Mouse (Mus musculus): Measurements from ENCODE around the gene Rab1b. TPM values are rescaled to one million over a fixed set of nuclear protein-coding genes. Genes with fewer than 3 reads are reported as not detected.

Rab1b gene
- polyA plus RNA-seq, 1 experiment = 203 TPM

DNA sequence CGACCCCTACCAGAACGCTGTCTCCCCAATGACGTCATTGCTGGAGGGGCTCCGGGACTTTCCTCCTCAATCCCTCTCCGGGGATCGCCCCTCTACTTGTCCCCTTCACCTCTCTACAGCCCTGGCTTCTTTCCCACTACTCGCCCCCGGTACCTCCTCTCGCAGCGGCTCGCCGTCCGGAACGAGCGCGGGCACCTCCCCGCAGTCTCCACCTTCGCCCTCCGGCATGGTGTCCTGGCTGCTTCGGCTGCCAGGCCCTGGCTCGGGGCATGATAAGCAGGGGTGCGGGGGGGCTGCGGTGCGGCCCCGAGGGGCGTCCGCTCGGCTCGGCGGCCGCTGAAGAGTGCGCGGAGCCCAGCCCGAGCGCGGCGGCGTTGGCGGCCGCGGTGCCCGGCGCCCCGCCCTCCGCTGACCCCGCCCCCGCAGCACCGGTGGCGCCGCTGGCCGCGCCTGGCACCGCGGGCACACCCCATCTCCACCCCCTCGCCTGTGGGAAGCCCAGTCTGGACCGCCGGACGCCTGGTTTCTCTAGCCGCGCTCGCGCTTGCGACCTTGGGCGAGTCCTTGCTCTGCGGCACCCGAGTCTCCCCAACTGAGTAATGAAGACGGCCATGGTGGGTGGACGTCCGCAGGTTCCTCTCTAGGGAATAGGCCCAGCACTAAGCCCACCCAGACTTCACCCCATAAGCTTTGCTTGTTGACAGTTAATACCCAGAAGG is 21.6 kb downstream of the Rab1b start, which contains the start of gene Tmem151a:
TSS of gene Tmem151a (minus strand) at position 387 of the 719 bp plus-strand sequence.
- TF ChIP-seq E2F4 (IDR thresholded peaks at IDR 0.05; ENCODE audit: insufficient read depth) (no peak), POLR2AphosphoS2 (IDR thresholded peaks at IDR 0.05; ENCODE audit: insufficient read length, low read depth) (peak; percentile 60), SRF (IDR thresholded peaks at IDR 0.05; ENCODE audit: control insufficient read depth, insufficient read length, low read depth) (no peak), POLR2A (IDR thresholded peaks at IDR 0.05; ENCODE audit: insufficient read length, low read depth) (peak; percentile 75), MYOD1 (IDR thresholded peaks at IDR 0.05; ENCODE audit: control insufficient read depth in 1 of 3, insufficient read length in 2 of 3, low read depth in 2 of 3) (peak in 1 of 3 experiments; percentile 4), MYOG (IDR thresholded peaks at IDR 0.05; ENCODE audit: control insufficient read depth in 1 of 3, insufficient read depth in 1 of 3, insufficient read length in 2 of 3, low read depth in 2 of 3) (no peak), CEBPB (IDR thresholded peaks at IDR 0.05; ENCODE audit: insufficient read depth, poor library complexity, severe bottlenecking) (no peak), REST (IDR thresholded peaks at IDR 0.05; ENCODE audit: insufficient read depth, insufficient read length) (no peak), TCF3 (IDR thresholded peaks at IDR 0.05; ENCODE audit: insufficient read length, low read depth) (no peak)
- no peaks in the 10 kb centered on the region for H3K79me2 ChIP-seq (ENCODE audit: control insufficient read depth, insufficient read depth)
- H3K4me3 ChIP-seq = peak within 1 kb of the TSS; percentile 53
- H3K27me3 ChIP-seq (ENCODE audit: control insufficient read depth, insufficient read depth, insufficient read length) = no peaks in the 10 kb centered on the region
- peak within 1 kb of the TSS; percentile 95 for H3K4me2 ChIP-seq (ENCODE audit: low read depth)
- H3ac ChIP-seq (ENCODE audit: control insufficient read depth, insufficient read length) = peak within 1 kb of the TSS; percentile 57
- no peaks in the 10 kb centered on the region for H3K36me3 ChIP-seq (ENCODE audit: control insufficient read depth, insufficient read depth)

DNA sequence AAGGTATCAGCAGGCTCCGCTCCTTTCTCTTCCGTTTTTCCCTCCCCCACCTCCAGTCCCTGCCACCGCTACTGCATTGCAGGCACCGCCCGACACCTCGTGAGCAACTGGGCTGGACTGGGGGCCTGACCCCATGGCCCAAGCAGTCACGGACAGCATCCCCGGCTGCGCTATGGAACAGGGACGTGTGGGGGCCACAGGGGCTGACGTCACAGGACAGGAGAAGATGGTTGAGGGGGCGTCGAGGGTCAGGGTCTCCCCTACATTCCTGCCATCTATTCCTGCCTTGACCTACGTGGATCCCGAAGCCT is 22.1 kb downstream of the Rab1b start:
- Histone ChIP-seq H3K4me3 (peak overlapping the region; percentile 53), H3K4me2 (ENCODE audit: low read depth) (peak overlapping the region; percentile 95)
- TF ChIP-seq REST (IDR thresholded peaks at IDR 0.05; ENCODE audit: insufficient read depth, insufficient read length) = no peak
- TF ChIP-seq TCF12 (IDR thresholded peaks at IDR 0.05; ENCODE audit: insufficient read depth, poor library complexity, severe bottlenecking) = no peak
- TF ChIP-seq MYOD1 (IDR thresholded peaks at IDR 0.05; ENCODE audit: control insufficient read depth in 1 of 3, insufficient read length in 2 of 3, low read depth in 2 of 3) = peak in 1 of 3 experiments; percentile 0
- no peak for TF ChIP-seq SRF (IDR thresholded peaks at IDR 0.05; ENCODE audit: control insufficient read depth, insufficient read length, low read depth)
- TF ChIP-seq E2F4 (IDR thresholded peaks at IDR 0.05; ENCODE audit: insufficient read depth) = no peak
- peak in 1 of 3 experiments; percentile 26 for TF ChIP-seq MYOG (IDR thresholded peaks at IDR 0.05; ENCODE audit: control insufficient read depth in 1 of 3, insufficient read depth in 1 of 3, insufficient read length in 2 of 3, low read depth in 2 of 3)
- TF ChIP-seq POLR2AphosphoS2 (IDR thresholded peaks at IDR 0.05; ENCODE audit: insufficient read length, low read depth) = no peak
- TF ChIP-seq USF1 (IDR thresholded peaks at IDR 0.05; ENCODE audit: low read depth) = no peak
- peak; percentile 14 for TF ChIP-seq POLR2A (IDR thresholded peaks at IDR 0.05; ENCODE audit: insufficient read length, low read depth)
- TF ChIP-seq TCF3 (IDR thresholded peaks at IDR 0.05; ENCODE audit: insufficient read length, low read depth) = no peak

GRCm38 (mm10) chr19:5083961-5084833 is 22.7 kb downstream of the Rab1b start:
- Histone ChIP-seq H3K27me3 (ENCODE audit: control insufficient read depth, insufficient read depth, insufficient read length) (no peaks in the 10 kb centered on the region), H3ac (ENCODE audit: control insufficient read depth, insufficient read length) (peak overlapping the region; percentile 57), H3K36me3 (ENCODE audit: control insufficient read depth, insufficient read depth) (no peaks in the 10 kb centered on the region), H3K4me3 (peak overlapping the region; percentile 53), H3K4me2 (ENCODE audit: low read depth) (peak overlapping the region; percentile 95), H3K79me2 (ENCODE audit: control insufficient read depth, insufficient read depth) (no peaks in the 10 kb centered on the region)
- TF ChIP-seq E2F4 (IDR thresholded peaks at IDR 0.05; ENCODE audit: insufficient read depth) (no peak), TCF3 (IDR thresholded peaks at IDR 0.05; ENCODE audit: insufficient read length, low read depth) (no peak), TCF12 (IDR thresholded peaks at IDR 0.05; ENCODE audit: insufficient read depth, poor library complexity, severe bottlenecking) (no peak), USF1 (IDR thresholded peaks at IDR 0.05; ENCODE audit: low read depth) (no peak), POLR2A (IDR thresholded peaks at IDR 0.05; ENCODE audit: insufficient read length, low read depth) (no peak), REST (IDR thresholded peaks at IDR 0.05; ENCODE audit: insufficient read depth, insufficient read length) (no peak)

More for the DNA sequence above, 22.1 kb downstream of the Rab1b start:
- Histone ChIP-seq H3K36me3 (ENCODE audit: control insufficient read depth, insufficient read depth) (no peaks in the 10 kb centered on the region), H3K27me3 (ENCODE audit: control insufficient read depth, insufficient read depth, insufficient read length) (no peaks in the 10 kb centered on the region), H3K79me2 (ENCODE audit: control insufficient read depth, insufficient read depth) (no peaks in the 10 kb centered on the region), H3ac (ENCODE audit: control insufficient read depth, insufficient read length) (peak overlapping the region; percentile 57)

GRCm38 (mm10) chr19:5082596-5082995 is 24.3 kb downstream of the Rab1b start:
- H3K79me2 ChIP-seq (ENCODE audit: control insufficient read depth, insufficient read depth) = no peaks in the 10 kb centered on the region
- no peaks in the 10 kb centered on the region for H3K36me3 ChIP-seq (ENCODE audit: control insufficient read depth, insufficient read depth)
- no peak overlapping the region for H3K4me3 ChIP-seq
- H3ac ChIP-seq (ENCODE audit: control insufficient read depth, insufficient read length) = no peak overlapping the region
- TF ChIP-seq MAX (IDR thresholded peaks at IDR 0.05; ENCODE audit: low read depth) = no peak
- TF ChIP-seq E2F4 (IDR thresholded peaks at IDR 0.05; ENCODE audit: insufficient read depth) = no peak
- TF ChIP-seq MYOD1 (IDR thresholded peaks at IDR 0.05; ENCODE audit: control insufficient read depth in 1 of 3, insufficient read length in 2 of 3, low read depth in 2 of 3) = no peak
- H3K4me2 ChIP-seq (ENCODE audit: low read depth) = no peak overlapping the region
- no peaks in the 10 kb centered on the region for H3K27me3 ChIP-seq (ENCODE audit: control insufficient read depth, insufficient read depth, insufficient read length)

GRCm38 (mm10) chr19:5082005-5082404 is 24.9 kb downstream of the Rab1b start:
- H3K27me3 ChIP-seq (ENCODE audit: control insufficient read depth, insufficient read depth, insufficient read length) = no peaks in the 10 kb centered on the region
- no peaks in the 10 kb centered on the region for H3K79me2 ChIP-seq (ENCODE audit: control insufficient read depth, insufficient read depth)
- H3K4me2 ChIP-seq (ENCODE audit: low read depth) = no peak overlapping the region
- no peak overlapping the region for H3ac ChIP-seq (ENCODE audit: control insufficient read depth, insufficient read length)
- no peaks in the 10 kb centered on the region for H3K36me3 ChIP-seq (ENCODE audit: control insufficient read depth, insufficient read depth)
- no peak for TF ChIP-seq MAX (IDR thresholded peaks at IDR 0.05; ENCODE audit: low read depth)
- TF ChIP-seq POLR2A (IDR thresholded peaks at IDR 0.05; ENCODE audit: insufficient read length, low read depth) = no peak
- no peak for TF ChIP-seq USF1 (IDR thresholded peaks at IDR 0.05; ENCODE audit: low read depth)
- H3K4me3 ChIP-seq = no peak overlapping the region
